Mouse (Mus musculus): Measurements from ENCODE around the gene Prkar2b. TPM values are rescaled to one million over a fixed set of nuclear protein-coding genes. Genes with fewer than 3 reads are reported as not detected.

The Prkar2b gene
- polyA plus RNA-seq, 1 experiment from 2014 or later: 123 TPM

DNA sequence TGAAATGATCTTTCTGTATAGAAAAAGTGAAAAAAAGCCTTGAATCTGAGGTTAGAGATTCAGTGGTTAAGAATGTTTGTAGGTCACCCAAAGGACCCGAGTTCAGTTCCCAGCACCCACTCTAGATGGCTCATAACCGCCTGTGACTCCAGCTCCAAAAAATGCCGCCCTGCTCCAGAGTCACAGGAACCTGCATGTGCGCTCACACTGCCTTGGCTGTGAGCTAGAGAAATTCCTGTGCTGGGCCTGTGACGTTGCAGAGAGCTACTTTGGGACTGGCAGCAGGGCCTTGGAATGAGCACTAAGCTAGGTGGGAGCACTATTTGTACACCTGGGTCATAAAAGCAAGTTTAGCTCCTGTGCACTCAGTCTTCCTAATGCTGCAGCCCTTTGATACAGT is 144.4 kb downstream of the Prkar2b start:
- no peak for ATAC-seq
- H3K4me3 ChIP-seq (ENCODE audit: low read length): no peak overlapping the region

DNA sequence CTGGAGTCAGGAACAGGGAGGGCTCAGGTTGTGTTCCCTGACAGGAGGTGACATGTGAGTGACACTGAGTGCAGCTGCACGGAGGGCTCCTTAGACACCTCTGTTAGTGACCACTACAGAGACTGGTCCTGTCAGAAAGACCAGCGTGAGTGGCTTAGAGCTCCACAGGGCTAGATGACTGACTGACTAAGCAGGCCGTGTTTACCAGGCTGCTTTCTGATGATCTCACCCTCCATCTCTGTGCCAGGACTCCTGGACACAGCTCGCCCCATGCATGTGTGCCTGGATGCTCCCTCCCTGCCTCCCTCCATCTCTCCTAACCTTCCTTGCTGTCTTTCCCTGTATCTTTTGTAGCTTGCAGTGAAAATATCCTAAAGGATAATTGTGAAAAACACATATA is 147.5 kb downstream of the Prkar2b start:
- no peaks in the 10 kb centered on the region for H3K36me3 ChIP-seq (ENCODE audit: control insufficient read depth, insufficient read depth, low read length)
- H3K27ac ChIP-seq (ENCODE audit: low read depth, low read length): no peak overlapping the region
- H3K4me1 ChIP-seq (ENCODE audit: control insufficient read depth, insufficient read depth, low read depth, low read length): no peaks in the 10 kb centered on the region
- no peak overlapping the region for H3K9ac ChIP-seq (ENCODE audit: low read depth, low read length)
- H3K4me2 ChIP-seq (ENCODE audit: low read length): no peak overlapping the region
- WGBS: 67% methylated on average over 4 of the region's 4 CpGs
- no peaks in the 10 kb centered on the region for H3K9me3 ChIP-seq (ENCODE audit: control insufficient read depth, low read length)
- H3K27me3 ChIP-seq (replicated peaks; ENCODE audit: control insufficient read depth, insufficient read depth, low read length): no peaks in the 10 kb centered on the region
- H3K4me3 ChIP-seq (ENCODE audit: low read length): no peak overlapping the region
- ATAC-seq: peak; percentile 60

More for the DNA sequence above, 144.4 kb downstream of the Prkar2b start:
- Histone ChIP-seq H3K9ac (ENCODE audit: low read depth, low read length) (no peak overlapping the region), H3K4me1 (ENCODE audit: control insufficient read depth, insufficient read depth, low read depth, low read length) (no peaks in the 10 kb centered on the region), H3K4me2 (ENCODE audit: low read length) (no peak overlapping the region), H3K27ac (ENCODE audit: low read depth, low read length) (no peak overlapping the region), H3K27me3 (replicated peaks; ENCODE audit: control insufficient read depth, insufficient read depth, low read length) (no peaks in the 10 kb centered on the region), H3K9me3 (ENCODE audit: control insufficient read depth, low read length) (no peaks in the 10 kb centered on the region), H3K36me3 (ENCODE audit: control insufficient read depth, insufficient read depth, low read length) (no peaks in the 10 kb centered on the region)
- WGBS: 94% methylated on average over 5 of the region's 5 CpGs

DNA sequence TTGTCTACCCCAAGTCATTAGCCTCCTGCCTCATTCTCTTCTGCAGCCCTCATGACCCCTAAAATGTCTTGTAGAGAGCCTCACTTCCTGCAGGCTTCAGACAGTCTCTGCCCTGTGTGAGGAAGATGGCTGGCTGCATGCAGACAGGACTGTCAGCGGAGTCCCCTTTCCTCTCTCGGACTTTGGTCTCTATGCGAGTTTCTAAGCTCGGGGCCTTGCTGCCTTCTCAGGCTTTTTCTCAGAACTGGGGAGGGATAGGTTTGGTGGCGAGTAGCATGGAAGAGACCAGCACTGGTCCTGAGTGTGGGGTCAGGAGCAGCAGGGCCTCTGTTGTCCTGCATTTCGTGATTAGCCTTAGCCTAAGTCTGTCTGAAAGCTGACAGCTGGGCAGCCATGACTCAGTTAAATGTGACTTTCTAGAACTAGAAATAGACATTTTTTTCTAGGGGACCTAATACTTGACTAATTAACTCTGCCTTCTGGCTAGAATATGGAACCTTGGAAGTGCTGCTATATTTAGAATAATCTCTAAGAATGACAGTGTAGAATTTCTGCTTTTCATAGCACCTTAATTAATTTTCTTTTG is 148.0 kb downstream of the Prkar2b start:
- no peaks in the 10 kb centered on the region for H3K27me3 ChIP-seq (replicated peaks; ENCODE audit: control insufficient read depth, insufficient read depth, low read length)
- no peaks in the 10 kb centered on the region for H3K9me3 ChIP-seq (ENCODE audit: control insufficient read depth, low read length)
- no peak overlapping the region for H3K4me2 ChIP-seq (ENCODE audit: low read length)
- no peak for ATAC-seq
- H3K4me3 ChIP-seq (ENCODE audit: low read length): no peak overlapping the region
- no peaks in the 10 kb centered on the region for H3K4me1 ChIP-seq (ENCODE audit: control insufficient read depth, insufficient read depth, low read depth, low read length)
- no peak overlapping the region for H3K27ac ChIP-seq (ENCODE audit: low read depth, low read length)
- no peaks in the 10 kb centered on the region for H3K36me3 ChIP-seq (ENCODE audit: control insufficient read depth, insufficient read depth, low read length)
- WGBS: 86% methylated on average over 6 of the region's 6 CpGs
- H3K9ac ChIP-seq (ENCODE audit: low read depth, low read length): no peak overlapping the region

Other genes starting within 250 kb of the Prkar2b start
- gene Hbp1, start 110.8 kb downstream of the Prkar2b start, polyA plus RNA-seq (2015; fragmentation: Nextera tagmentation; extraction: Ambion mirVana): 39.1 and 44.7 TPM in 2 replicates
- gene Pik3cg, start 147.4 kb upstream of the Prkar2b start, polyA plus RNA-seq (2015; fragmentation: Nextera tagmentation; extraction: Ambion mirVana): 0.98 and 1.4 TPM in 2 replicates